Mouse (Mus musculus) forebrain, embryonic 14.5 days (tissue): Measurements from ENCODE around the gene Mmp21. TPM values are rescaled to one million over a fixed set of nuclear protein-coding genes. Genes with fewer than 3 reads are reported as not detected.

Source experiments
- ATAC-seq: fragments of 200-750 bp; cut with Nextera tagmentation; 2 replicates; pipeline ENCODE4 v1.8.0; 2017; ENCODE audit warnings: mild to moderate bottlenecking, moderate library complexity
- DNase-seq: peaks from one replicate; pipeline ENCODE4 v3.0.0-alpha.2; 2015; ENCODE audit warnings: low spot score
- H3K27ac ChIP-seq: fragments of 300-500 bp; sonication (generic); 2 replicates; pipeline ENCODE4 v1.5.1; 2014; ENCODE audit warnings: low read depth, mild to moderate bottlenecking, control low read depth, low read length, moderate library complexity
- H3K27me3 ChIP-seq: fragments of 300-500 bp; sonication (generic); replicated peaks from 2 replicates; pipeline ENCODE4 v1.6.1; 2014; ENCODE audit warnings: low read length, control low read depth, mixed read lengths; ENCODE audit not compliant: control insufficient read depth, insufficient read depth
- H3K36me3 ChIP-seq: fragments of 300-500 bp; sonication (generic); 2 replicates; pipeline ENCODE4 v1.6.1; 2014; ENCODE audit warnings: low read length, control low read depth; ENCODE audit not compliant: control insufficient read depth, insufficient read depth
- H3K4me1 ChIP-seq: fragments of 300-500 bp; sonication (generic); 2 replicates; pipeline ENCODE4 v1.6.1; 2014; ENCODE audit warnings: antibody characterized with exemption, low read length, control low read depth; ENCODE audit not compliant: control insufficient read depth, insufficient read depth
- H3K4me2 ChIP-seq: fragments of 300-500 bp; sonication (generic); 2 replicates; pipeline ENCODE4 v1.6.1; 2014; ENCODE audit warnings: mild to moderate bottlenecking, control low read depth, low read length
- H3K4me3 ChIP-seq: fragments of 300-500 bp; sonication (generic); 2 replicates; pipeline ENCODE4 v1.5.1; 2014; ENCODE audit warnings: low read depth, low read length, control low read depth
- H3K9ac ChIP-seq: fragments of 300-500 bp; sonication (generic); 2 replicates; pipeline ENCODE4 v1.6.1; 2014; ENCODE audit warnings: mild to moderate bottlenecking, low read length, control low read depth, moderate library complexity
- H3K9me3 ChIP-seq: fragments of 300-500 bp; sonication (generic); replicated peaks from 2 replicates; pipeline ENCODE4 v1.6.1; 2016; ENCODE audit warnings: low read length, control low read depth, mixed read lengths; ENCODE audit not compliant: control insufficient read depth
- WGBS: fragments of 180-500 bp; shearing (Covaris S2); extraction: QIAGEN DNeasy Blood & Tissue Kit; methylation state at CpG from one replicate; pipeline ENCODE4 v1.1.7; 2014; 5-methylcytosine and 5-hydroxymethylcytosine counted together
- polyA plus RNA-seq: library from polyadenylated mRNA; unstranded; fragments of >200 nt; fragmentation: Nextera tagmentation; extraction: Ambion mirVana; gene quantifications from 2 replicates; pipeline ENCODE4 v1.2.1, GENCODE M21; 2014

The Mmp21 gene
- not detected in 2 replicates for polyA plus RNA-seq

DNA sequence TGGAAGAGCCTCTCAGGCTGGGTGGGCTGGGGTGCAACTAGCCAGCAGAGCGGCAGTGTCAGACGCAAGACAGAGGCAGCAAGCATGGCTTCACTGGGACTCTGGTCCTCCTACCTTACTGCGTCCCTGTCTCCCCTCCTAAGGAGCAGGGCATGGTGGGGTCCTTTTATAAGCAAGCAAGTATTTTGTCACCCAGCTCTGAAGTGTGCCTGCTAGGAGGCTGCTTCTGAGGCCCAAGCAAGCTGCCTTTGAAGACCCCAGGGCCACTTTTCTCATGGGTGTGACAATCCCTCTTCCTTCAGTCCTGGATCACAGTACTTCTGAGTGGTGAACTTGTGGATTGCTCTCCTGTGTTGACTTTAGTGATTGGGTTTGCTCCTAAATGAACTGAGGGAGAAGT is at the start of gene Mmp21:
Mmp21 (minus strand) TSS at position 101 of the 400 bp plus-strand sequence.
- H3K4me1 ChIP-seq = no peaks in the 10 kb centered on the region
- H3K4me2 ChIP-seq = no peak within 1 kb of the TSS
- ATAC-seq (no peak), DNase-seq (no peak)
- H3K36me3 ChIP-seq = no peaks in the 10 kb centered on the region
- no peaks in the 10 kb centered on the region for H3K27me3 ChIP-seq
- no peaks in the 10 kb centered on the region for H3K9me3 ChIP-seq
- H3K27ac ChIP-seq = no peak within 1 kb of the TSS
- no peak within 1 kb of the TSS for H3K9ac ChIP-seq
- WGBS = 84% methylated on average over 3 of the region's 3 CpGs
- H3K4me3 ChIP-seq = no peak within 1 kb of the TSS

DNA sequence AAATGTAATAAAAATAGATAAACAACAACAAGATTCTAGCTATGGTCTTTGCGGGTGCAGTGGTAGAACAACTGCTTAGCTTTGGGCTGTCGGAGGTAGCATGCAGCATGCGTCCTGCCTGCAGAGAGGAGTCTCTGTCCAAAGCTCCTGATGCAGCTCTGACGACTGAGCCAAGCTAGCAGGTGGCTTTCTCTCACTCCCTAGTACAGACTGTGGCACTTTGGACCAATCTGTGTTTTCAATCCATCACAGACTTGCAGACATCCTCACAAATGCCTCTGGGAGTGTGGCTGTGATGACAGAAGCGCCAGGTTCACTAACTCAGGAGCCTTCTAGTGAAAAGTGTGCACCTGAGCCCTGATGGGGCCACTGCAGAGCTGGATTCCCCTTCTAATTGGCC is 49.5 kb upstream of the Mmp21 start:
- H3K27me3 ChIP-seq = no peaks in the 10 kb centered on the region

GRCm38 (mm10) chr7:133727027-133727426 is 47.2 kb upstream of the Mmp21 start:
- Histone ChIP-seq H3K4me3 (no peak overlapping the region), H3K9ac (no peak overlapping the region), H3K27ac (no peak overlapping the region), H3K9me3 (no peaks in the 10 kb centered on the region), H3K4me1 (0 out of 2 replicates have a peak, but pooled peaks cover 3% of the 10 kb centered on the region), H3K27me3 (no peaks in the 10 kb centered on the region), H3K36me3 (peaks cover 48% of the 10 kb centered on the region), H3K4me2 (no peak overlapping the region)
- no peak for ATAC-seq
- no peak for DNase-seq
- 88% methylated on average over 6 of the region's 6 CpGs for WGBS

More for the DNA sequence above, 49.5 kb upstream of the Mmp21 start:
- DNase-seq (no peak), ATAC-seq (no peak)
- Histone ChIP-seq H3K4me3 (no peak overlapping the region), H3K36me3 (peaks cover 43% of the 10 kb centered on the region), H3K4me2 (no peak overlapping the region), H3K9ac (no peak overlapping the region; the same call in 1 of the 2 replicates), H3K4me1 (0 out of 2 replicates have a peak, but pooled peaks cover 5% of the 10 kb centered on the region), H3K27ac (no peak overlapping the region), H3K9me3 (no peaks in the 10 kb centered on the region)
- WGBS = 80% methylated on average over 5 of the region's 5 CpGs

DNA sequence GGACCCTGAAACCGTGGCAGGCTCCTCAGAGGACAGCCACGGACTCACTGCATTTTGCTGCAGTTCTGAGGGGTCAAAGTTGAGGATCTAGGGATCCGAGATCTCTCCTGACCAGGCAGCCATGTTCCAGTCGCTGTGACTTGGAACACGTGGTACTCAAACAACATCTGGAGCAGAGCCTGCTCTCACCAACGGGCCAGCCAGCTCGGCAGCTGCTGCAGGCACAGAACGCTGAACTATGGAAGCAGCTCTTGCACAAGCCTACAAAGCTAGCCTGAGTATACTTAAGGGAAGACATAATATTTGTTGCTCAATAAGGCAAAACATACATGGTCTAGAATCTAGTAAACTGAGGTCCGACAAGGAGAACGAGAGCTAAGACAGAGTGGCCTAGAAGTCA is 45.7 kb upstream of the Mmp21 start:
- Histone ChIP-seq H3K27ac (no peak overlapping the region), H3K4me2 (no peak overlapping the region), H3K4me1 (0 out of 2 replicates have a peak, but pooled peaks cover 3% of the 10 kb centered on the region), H3K9me3 (no peaks in the 10 kb centered on the region), H3K9ac (no peak overlapping the region), H3K4me3 (no peak overlapping the region), H3K27me3 (no peaks in the 10 kb centered on the region), H3K36me3 (peaks cover 49% of the 10 kb centered on the region)
- 86% methylated on average over 10 of the region's 10 CpGs for WGBS
- ATAC-seq (no peak), DNase-seq (no peak)

DNA sequence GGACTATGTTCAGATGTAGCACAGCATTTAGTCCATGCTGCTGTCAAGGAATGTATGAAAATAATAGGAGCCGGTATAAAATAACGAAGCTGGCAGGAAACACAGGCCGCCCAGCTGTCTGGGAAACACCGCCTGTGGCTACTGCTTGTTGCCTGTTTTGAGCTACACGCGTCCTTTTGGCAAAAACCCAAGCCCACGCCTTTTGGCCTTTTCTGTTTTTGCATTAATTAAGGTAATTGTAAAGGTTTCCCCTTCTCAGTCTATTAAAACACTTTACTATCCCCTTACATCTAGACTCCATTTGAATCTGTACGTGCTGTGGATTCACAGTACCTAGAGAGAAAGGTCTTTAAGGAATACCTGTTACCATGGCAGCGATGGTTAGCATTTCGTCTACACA is 45.0 kb upstream of the Mmp21 start:
- DNase-seq (peak; percentile 51), ATAC-seq (no peak)
- H3K4me3 ChIP-seq = no peak overlapping the region
- 0 out of 2 replicates have a peak, but pooled peaks cover 3% of the 10 kb centered on the region for H3K4me1 ChIP-seq
- H3K4me2 ChIP-seq = no peak overlapping the region
- H3K9ac ChIP-seq = no peak overlapping the region
- H3K27me3 ChIP-seq = no peaks in the 10 kb centered on the region
- H3K36me3 ChIP-seq = peaks cover 54% of the 10 kb centered on the region
- no peak overlapping the region for H3K27ac ChIP-seq
- WGBS = 29% methylated on average over 10 of the region's 10 CpGs
- no peaks in the 10 kb centered on the region for H3K9me3 ChIP-seq

- no peak for ATAC-seq
- no peak overlapping the region for H3K4me2 ChIP-seq
- DNase-seq = no peak
- 0 out of 2 replicates have a peak, but pooled peaks cover 3% of the 10 kb centered on the region for H3K4me1 ChIP-seq
- no peak overlapping the region for H3K27ac ChIP-seq
- H3K27me3 ChIP-seq = no peaks in the 10 kb centered on the region
- no peaks in the 10 kb centered on the region for H3K9me3 ChIP-seq
- no peak overlapping the region for H3K9ac ChIP-seq
- peaks cover 92% of the 10 kb centered on the region for H3K36me3 ChIP-seq
- no peak overlapping the region for H3K4me3 ChIP-seq
- whole genome bisulfite sequencing = 88% methylated on average over 11 of the region's 11 CpGs
Measured at GRCm38 (mm10) chr7:133720616-133721015, 40.8 kb upstream of the Mmp21 start.

- Histone ChIP-seq H3K4me2 (no peak overlapping the region), H3K9ac (no peak overlapping the region), H3K36me3 (peaks cover 99% of the 10 kb centered on the region), H3K27ac (no peak overlapping the region), H3K4me3 (no peak overlapping the region), H3K9me3 (no peaks in the 10 kb centered on the region), H3K4me1 (no peaks in the 10 kb centered on the region), H3K27me3 (no peaks in the 10 kb centered on the region)
- WGBS = 100% methylated on average over 1 of the region's 1 CpGs
- no peak for ATAC-seq
- DNase-seq = no peak
Measured at GRCm38 (mm10) chr7:133718580-133718979, 38.7 kb upstream of the Mmp21 start.

GRCm38 (mm10) chr7:133715387-133715786 is 35.5 kb upstream of the Mmp21 start:
- Histone ChIP-seq H3K9ac (no peak overlapping the region), H3K9me3 (no peaks in the 10 kb centered on the region), H3K27me3 (no peaks in the 10 kb centered on the region), H3K4me2 (no peak overlapping the region), H3K27ac (no peak overlapping the region), H3K36me3 (peaks cover 89% of the 10 kb centered on the region), H3K4me1 (no peaks in the 10 kb centered on the region), H3K4me3 (no peak overlapping the region)
- 87% methylated on average over 4 of the region's 4 CpGs for WGBS
- ATAC-seq = no peak
- no peak for DNase-seq

- Histone ChIP-seq H3K4me2 (no peak overlapping the region), H3K9me3 (no peaks in the 10 kb centered on the region), H3K9ac (no peak overlapping the region), H3K4me1 (peaks cover 10% of the 10 kb centered on the region), H3K4me3 (no peak overlapping the region), H3K27ac (no peak overlapping the region), H3K27me3 (no peaks in the 10 kb centered on the region), H3K36me3 (peaks cover 10% of the 10 kb centered on the region; the same call in 1 of the 2 replicates)
- DNase-seq = peak; percentile 16
- 77% methylated on average over 2 of the region's 2 CpGs for WGBS
- ATAC-seq = no peak
Measured at GRCm38 (mm10) chr7:133707301-133707700, 27.4 kb upstream of the Mmp21 start.
